Mouse (Mus musculus) myocyte (in vitro differentiated cells): ENCODE results near the gene Gatd1. TPM values are rescaled to one million over a fixed set of nuclear protein-coding genes. Genes with fewer than 3 reads are reported as not detected.

Experiments
- H3K27me3 ChIP-seq: one replicate; pipeline ENCODE4 v1.6.1; 2011; ENCODE audit not compliant: control insufficient read depth, insufficient read depth, insufficient read length
- H3K36me3 ChIP-seq: one replicate; pipeline ENCODE4 v1.6.1; 2011; ENCODE audit not compliant: control insufficient read depth, insufficient read depth
- H3K4me2 ChIP-seq: one replicate; pipeline ENCODE4 v1.6.1; 2011; ENCODE audit warnings: low read depth, control low read depth
- H3K4me3 ChIP-seq: one replicate; pipeline ENCODE4 v1.5.1; 2011; ENCODE audit warnings: mild to moderate bottlenecking, control low read depth, moderate library complexity
- H3K79me2 ChIP-seq: one replicate; pipeline ENCODE4 v1.6.1; 2011; ENCODE audit not compliant: control insufficient read depth, insufficient read depth
- H3ac ChIP-seq: one replicate; pipeline ENCODE4 v1.6.1; 2011; ENCODE audit not compliant: control insufficient read depth, insufficient read length
- CEBPB ChIP-seq: IDR thresholded peaks from 2 replicates; pipeline ENCODE4 v1.6.1; 2011; ENCODE audit warnings: mild to moderate bottlenecking, moderate library complexity; ENCODE audit not compliant: poor library complexity, insufficient read depth, severe bottlenecking
- E2F4 ChIP-seq: IDR thresholded peaks from one replicate; pipeline ENCODE4 v1.6.1; 2011; ENCODE audit warnings: mild to moderate bottlenecking, control low read depth, moderate library complexity; ENCODE audit not compliant: insufficient read depth
- MAX ChIP-seq: IDR thresholded peaks from one replicate; pipeline ENCODE4 v1.6.1; 2011; ENCODE audit warnings: low read depth, mild to moderate bottlenecking, control low read depth
- MYOD1 ChIP-seq, 3 experiments: IDR thresholded peaks; one replicate each; pipeline ENCODE4 v1.6.1; 2011; ENCODE audit warnings: control low read depth in 2 of 3, low read depth in 2 of 3, mild to moderate bottlenecking in 2 of 3, moderate library complexity in 1 of 3; ENCODE audit not compliant: insufficient read length in 2 of 3, control insufficient read depth in 1 of 3
- MYOG ChIP-seq, 3 experiments: IDR thresholded peaks; one replicate each; pipeline ENCODE4 v1.6.1; 2011; ENCODE audit warnings: control low read depth in 2 of 3, low read depth in 2 of 3, mild to moderate bottlenecking in 2 of 3; ENCODE audit not compliant: insufficient read length in 2 of 3, control insufficient read depth in 1 of 3, insufficient read depth in 1 of 3
- POLR2A ChIP-seq: IDR thresholded peaks from one replicate; pipeline ENCODE4 v1.6.1; 2011; ENCODE audit warnings: low read depth, mild to moderate bottlenecking, control low read depth, moderate library complexity; ENCODE audit not compliant: insufficient read length
- POLR2AphosphoS2 ChIP-seq: IDR thresholded peaks from one replicate; pipeline ENCODE4 v1.6.1; 2011; ENCODE audit warnings: low read depth, control low read depth; ENCODE audit not compliant: insufficient read length
- REST ChIP-seq: IDR thresholded peaks from one replicate; pipeline ENCODE4 v1.6.1; 2011; ENCODE audit warnings: mild to moderate bottlenecking, control low read depth, moderate library complexity; ENCODE audit not compliant: insufficient read depth, insufficient read length
- SRF ChIP-seq: IDR thresholded peaks from one replicate; pipeline ENCODE4 v1.6.1; 2011; ENCODE audit warnings: low read depth; ENCODE audit not compliant: control insufficient read depth, insufficient read length
- TCF12 ChIP-seq: IDR thresholded peaks from one replicate; pipeline ENCODE4 v1.6.1; 2011; ENCODE audit warnings: mild to moderate bottlenecking, control low read depth; ENCODE audit not compliant: poor library complexity, insufficient read depth, severe bottlenecking
- TCF3 ChIP-seq: IDR thresholded peaks from one replicate; pipeline ENCODE4 v1.6.1; 2011; ENCODE audit warnings: low read depth, control low read depth; ENCODE audit not compliant: insufficient read length
- USF1 ChIP-seq: IDR thresholded peaks from one replicate; pipeline ENCODE4 v1.6.1; 2011; ENCODE audit warnings: low read depth, mild to moderate bottlenecking, control low read depth, moderate library complexity
- polyA plus RNA-seq: library from polyadenylated mRNA; unstranded; fragments of >200 nt; fragmentation: generic; extraction: Trizol; gene quantifications from one replicate; pipeline ENCODE4 v1.2.1, GENCODE M21; 2012; ENCODE audit warnings: missing spikeins

Gene Gatd1
- polyA plus RNA-seq, 1 experiment: 16.3 TPM

DNA sequence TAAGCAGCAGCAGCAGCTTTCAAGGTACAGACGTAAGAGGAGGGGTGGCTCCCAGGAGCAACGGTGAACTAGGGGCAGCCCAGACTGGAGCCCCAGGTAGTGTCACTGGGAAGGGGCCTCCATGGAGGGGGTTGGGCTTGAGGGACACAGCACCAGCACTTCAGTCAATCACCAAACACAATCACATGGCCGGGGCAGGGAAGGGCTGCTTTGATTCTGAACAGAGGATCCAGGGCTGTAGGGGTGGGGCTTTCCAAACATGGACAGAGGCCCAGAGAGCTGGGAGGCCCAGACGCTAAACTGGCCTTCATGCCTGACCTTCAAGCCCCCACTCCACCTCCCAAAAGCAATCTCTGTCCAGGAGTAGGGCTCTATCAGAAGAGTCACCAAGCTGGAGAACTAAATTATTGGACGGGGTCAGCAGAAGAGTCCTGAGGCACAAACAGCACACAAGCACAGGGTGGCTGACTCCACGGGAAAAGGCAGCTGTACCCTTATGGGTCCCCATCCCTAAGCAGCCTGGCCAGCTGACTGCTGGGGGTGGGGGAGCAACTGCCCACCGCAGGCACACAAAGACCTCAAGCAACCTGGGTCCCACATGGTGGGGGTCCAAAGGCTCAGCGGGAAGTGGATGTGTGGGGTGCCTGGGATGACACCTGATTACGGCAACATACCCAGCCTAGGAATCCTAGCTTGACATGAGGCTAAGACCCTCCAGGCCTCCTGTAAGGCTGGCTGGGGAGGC, 16.1 kb upstream of the Gatd1 start:
- H3K36me3 ChIP-seq: no peaks in the 10 kb centered on the region
- no peak overlapping the region for H3K4me3 ChIP-seq
- no peak overlapping the region for H3K4me2 ChIP-seq
- no peaks in the 10 kb centered on the region for H3K27me3 ChIP-seq
- peaks cover 4% of the 10 kb centered on the region for H3K79me2 ChIP-seq
- TF ChIP-seq E2F4 (no peak), TCF3 (no peak), POLR2AphosphoS2 (no peak), REST (no peak), POLR2A (no peak), MYOD1 (IDR thresholded peaks at IDR 0.05; ENCODE audit: control insufficient read depth in 1 of 3, insufficient read length in 2 of 3, low read depth in 2 of 3) (no peak), MAX (no peak), SRF (no peak), MYOG (IDR thresholded peaks at IDR 0.05; ENCODE audit: control insufficient read depth in 1 of 3, insufficient read depth in 1 of 3, insufficient read length in 2 of 3, low read depth in 2 of 3) (no peak), USF1 (no peak), CEBPB (no peak)
- no peak overlapping the region for H3ac ChIP-seq

DNA sequence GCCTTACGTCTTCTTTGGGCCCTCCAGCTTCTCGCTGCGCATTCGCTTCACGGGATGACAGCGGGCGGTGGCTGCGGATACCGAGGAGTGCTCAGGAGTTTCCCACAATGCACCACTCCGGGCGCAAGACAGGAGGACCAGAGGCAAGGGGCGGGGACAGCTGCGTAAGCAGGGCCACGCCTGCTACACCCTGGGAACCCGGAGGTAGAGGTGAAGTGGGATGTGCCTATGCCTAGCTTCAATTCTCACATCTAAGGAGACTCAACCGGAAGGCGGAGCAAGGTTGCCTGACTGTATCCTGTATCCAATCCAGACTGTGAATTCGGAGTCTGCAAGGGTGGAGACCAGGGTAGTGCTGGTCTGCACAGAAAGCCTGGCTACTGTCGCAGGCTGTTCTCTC, 15.4 kb upstream of the Gatd1 start, which contains the start of gene Cend1:
TSS of gene Cend1 (minus strand) at position 182 of the 400 bp plus-strand sequence.
- no peak within 1 kb of the TSS for H3ac ChIP-seq
- H3K27me3 ChIP-seq: no peaks in the 10 kb centered on the region
- no peak for TF ChIP-seq REST
- TF ChIP-seq POLR2AphosphoS2: peak; percentile 22
- TF ChIP-seq POLR2A: no peak
- no peaks in the 10 kb centered on the region for H3K36me3 ChIP-seq
- no peak within 1 kb of the TSS for H3K4me3 ChIP-seq
- H3K79me2 ChIP-seq: no peaks in the 10 kb centered on the region
- no peak within 1 kb of the TSS for H3K4me2 ChIP-seq

- Histone ChIP-seq H3K4me3 (no peak overlapping the region), H3K4me2 (no peak overlapping the region), H3K36me3 (no peaks in the 10 kb centered on the region)
These were observed 14.8 kb upstream of the Gatd1 start for GRCm38 (mm10) chr7:141428701-141429100.

DNA sequence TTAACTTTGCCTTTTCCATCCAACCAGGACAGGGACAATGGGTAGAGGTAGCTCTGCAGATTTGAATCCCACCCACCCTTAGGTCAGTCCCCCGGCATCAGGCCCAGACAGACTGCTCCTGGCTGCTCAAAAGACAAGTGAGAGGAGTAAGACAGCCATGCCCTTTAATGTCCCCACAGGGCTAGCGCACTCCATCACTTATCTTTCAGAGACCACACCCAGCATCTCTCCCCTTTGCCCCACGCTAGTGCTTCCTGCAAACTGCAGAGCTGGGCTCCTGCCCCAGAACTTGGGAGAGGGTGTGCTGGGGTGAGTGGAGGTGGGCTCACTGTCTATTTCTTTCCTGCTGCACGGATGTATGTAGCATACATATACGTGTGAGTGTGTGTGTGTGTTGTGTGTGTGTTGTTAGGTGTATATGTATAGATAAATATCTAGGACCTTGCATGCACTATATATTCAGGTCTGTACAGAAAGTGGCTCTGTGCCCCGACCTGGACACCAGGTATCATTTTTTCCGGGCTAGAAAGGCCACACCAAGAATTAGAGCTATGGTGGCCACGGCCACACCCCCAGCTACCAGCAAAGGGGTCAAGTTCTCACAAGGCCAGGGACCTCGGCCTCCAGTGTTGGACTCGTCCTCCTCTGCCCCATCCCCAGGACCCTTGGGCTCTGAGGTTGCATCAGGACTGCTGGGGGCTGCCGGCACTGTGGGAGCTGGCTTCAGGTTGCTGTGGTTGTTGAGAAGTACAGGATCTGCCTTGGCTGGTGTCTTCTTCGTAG, 13.2 kb upstream of the Gatd1 start:
- Histone ChIP-seq H3K4me2 (no peak overlapping the region), H3K27me3 (no peaks in the 10 kb centered on the region), H3K79me2 (no peaks in the 10 kb centered on the region), H3K4me3 (no peak overlapping the region), H3ac (no peak overlapping the region), H3K36me3 (no peaks in the 10 kb centered on the region)
- TF ChIP-seq POLR2A: no peak
- TF ChIP-seq REST: no peak
- no peak for TF ChIP-seq MYOD1 (IDR thresholded peaks at IDR 0.05; ENCODE audit: control insufficient read depth in 1 of 3, insufficient read length in 2 of 3, low read depth in 2 of 3)
- TF ChIP-seq E2F4: no peak
- no peak for TF ChIP-seq USF1
- TF ChIP-seq MYOG (IDR thresholded peaks at IDR 0.05; ENCODE audit: control insufficient read depth in 1 of 3, insufficient read depth in 1 of 3, insufficient read length in 2 of 3, low read depth in 2 of 3): no peak
- no peak for TF ChIP-seq TCF3
- TF ChIP-seq POLR2AphosphoS2: no peak
- TF ChIP-seq CEBPB: no peak
- TF ChIP-seq TCF12: no peak
- TF ChIP-seq SRF: no peak
- TF ChIP-seq MAX: no peak

More at GRCm38 (mm10) chr7:141428701-141429100, 14.8 kb upstream of the Gatd1 start:
- no peak for TF ChIP-seq MAX
- TF ChIP-seq POLR2A: no peak
- TF ChIP-seq MYOD1 (IDR thresholded peaks at IDR 0.05; ENCODE audit: control insufficient read depth in 1 of 3, insufficient read length in 2 of 3, low read depth in 2 of 3): no peak
- TF ChIP-seq USF1: no peak
- TF ChIP-seq SRF: no peak
- TF ChIP-seq REST: no peak
- TF ChIP-seq TCF3: no peak
- TF ChIP-seq E2F4: no peak
- TF ChIP-seq TCF12: no peak
- no peak for TF ChIP-seq CEBPB
- no peak for TF ChIP-seq POLR2AphosphoS2
- TF ChIP-seq MYOG (IDR thresholded peaks at IDR 0.05; ENCODE audit: control insufficient read depth in 1 of 3, insufficient read depth in 1 of 3, insufficient read length in 2 of 3, low read depth in 2 of 3): no peak
- Histone ChIP-seq H3K79me2 (no peaks in the 10 kb centered on the region), H3K27me3 (no peaks in the 10 kb centered on the region), H3ac (no peak overlapping the region)
